Mouse (Mus musculus): ENCODE data around the gene Dars2. TPM values are rescaled to one million over a fixed set of nuclear protein-coding genes. Genes with fewer than 3 reads are reported as not detected.

Gene Dars2
- total RNA-seq (2022) = 10 to 100 TPM; 29.7 to 31.8 (median 31.0) TPM

DNA sequence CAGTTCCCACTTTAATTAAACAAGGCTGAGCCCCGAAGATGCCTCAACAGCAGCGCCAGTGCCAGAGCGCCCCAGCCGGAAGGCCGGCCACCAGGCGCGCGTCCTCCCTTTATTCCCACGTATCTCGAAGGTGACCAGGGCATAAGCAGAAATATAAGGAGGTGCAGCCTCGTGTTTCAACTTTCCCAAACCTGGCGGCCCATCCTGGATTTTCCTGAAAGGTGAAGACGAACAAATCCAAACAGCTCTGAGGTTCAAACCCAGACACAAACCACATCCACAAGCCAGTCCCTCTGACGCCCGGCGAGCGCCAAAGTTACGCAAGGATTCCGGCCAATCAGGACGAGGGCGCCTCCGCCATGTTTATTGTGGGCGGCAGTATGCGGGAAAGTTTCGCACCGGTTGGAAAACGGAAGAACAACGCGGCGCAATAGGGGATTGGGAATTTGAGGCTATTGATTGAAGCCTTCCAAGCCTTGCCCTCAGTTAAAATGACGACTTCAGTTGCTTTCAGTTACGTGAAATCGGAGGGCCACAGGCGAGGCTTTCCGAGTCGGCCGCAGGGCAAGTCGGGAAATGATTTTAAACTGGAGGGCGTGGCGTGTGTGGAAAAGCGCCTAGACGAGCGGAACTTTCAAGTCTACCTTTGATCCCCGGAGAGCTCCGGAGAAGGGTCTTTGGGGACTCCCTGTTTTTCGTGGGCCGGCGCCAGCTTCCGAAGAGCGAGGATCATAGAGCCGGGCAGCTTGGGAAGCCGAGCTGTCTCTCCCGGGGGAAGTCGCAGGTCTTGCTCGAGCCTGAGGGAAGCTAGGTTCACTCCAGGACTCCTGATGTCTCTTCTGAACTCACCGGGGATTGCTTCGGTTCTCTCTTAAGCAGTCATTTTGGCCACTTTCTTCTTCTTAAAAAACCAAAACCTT is at the start of gene Dars2, which contains the start of gene Cenpl:
Gene Dars2, minus strand, starts transcription at position 307 of the 920 bp plus-strand sequence.
Gene Cenpl, plus strand, starts transcription at position 362 of the 920 bp plus-strand sequence.
- peak; percentile 96 for DNase-seq

DNA sequence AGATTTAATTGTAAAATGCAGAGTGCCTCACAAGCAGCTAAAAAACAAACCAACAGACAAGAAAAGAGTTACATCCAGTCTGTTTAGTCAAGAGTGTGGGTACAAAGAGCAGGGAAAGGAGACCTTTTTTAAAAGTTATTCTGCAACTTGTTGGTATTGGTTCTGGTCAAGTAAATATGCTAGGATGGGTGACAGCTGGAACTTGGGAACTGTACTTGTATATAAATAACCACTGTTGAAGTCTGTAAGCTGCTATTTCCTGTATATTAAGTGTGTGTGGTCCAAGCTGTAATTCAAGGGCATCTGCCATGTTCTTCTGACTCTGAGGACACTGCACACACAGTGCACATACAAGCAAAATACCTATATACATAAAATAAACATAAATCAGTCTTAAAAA is 44.1 kb upstream of the Dars2 start:
- no peak for DNase-seq

DNA sequence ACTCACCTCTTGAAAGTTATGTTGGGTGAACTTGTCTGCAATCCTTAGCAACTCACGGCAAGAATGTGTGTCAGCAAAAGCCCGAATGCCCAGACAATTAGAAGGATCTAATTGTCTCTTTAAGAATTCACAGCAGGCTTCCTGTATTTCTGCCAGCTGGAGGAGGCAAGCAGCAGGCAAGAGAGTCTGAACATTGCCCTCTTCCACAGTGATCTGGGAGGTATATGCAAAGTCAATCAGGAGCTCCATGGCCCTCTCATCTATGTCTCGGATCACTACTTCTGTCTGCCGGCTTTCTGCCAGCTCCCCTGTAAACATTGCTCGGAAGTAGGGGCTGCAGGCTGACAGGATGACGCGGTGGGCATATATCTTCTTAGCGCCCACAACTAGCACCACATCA is 38.8 kb upstream of the Dars2 start:
- no peak for DNase-seq

DNA sequence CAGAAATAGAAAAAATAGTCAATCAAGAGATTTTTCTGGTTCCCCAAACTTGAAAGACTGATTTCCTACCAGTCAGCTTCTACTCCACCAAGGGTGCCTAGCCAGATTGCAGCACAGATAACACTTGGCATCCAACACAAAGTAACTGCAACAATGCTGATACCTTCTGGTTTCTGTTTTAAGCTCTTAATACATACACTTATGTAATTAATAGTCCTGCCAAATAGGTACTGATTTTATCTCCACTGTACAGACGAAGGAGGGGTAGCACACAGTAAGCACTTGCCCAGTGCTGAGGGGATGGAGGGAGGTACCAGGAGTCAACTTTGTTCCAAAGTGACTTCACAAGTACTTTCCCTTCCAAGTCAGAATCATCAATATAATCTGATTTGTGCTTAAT is 33.4 kb upstream of the Dars2 start:
- DNase-seq = no peak

DNA sequence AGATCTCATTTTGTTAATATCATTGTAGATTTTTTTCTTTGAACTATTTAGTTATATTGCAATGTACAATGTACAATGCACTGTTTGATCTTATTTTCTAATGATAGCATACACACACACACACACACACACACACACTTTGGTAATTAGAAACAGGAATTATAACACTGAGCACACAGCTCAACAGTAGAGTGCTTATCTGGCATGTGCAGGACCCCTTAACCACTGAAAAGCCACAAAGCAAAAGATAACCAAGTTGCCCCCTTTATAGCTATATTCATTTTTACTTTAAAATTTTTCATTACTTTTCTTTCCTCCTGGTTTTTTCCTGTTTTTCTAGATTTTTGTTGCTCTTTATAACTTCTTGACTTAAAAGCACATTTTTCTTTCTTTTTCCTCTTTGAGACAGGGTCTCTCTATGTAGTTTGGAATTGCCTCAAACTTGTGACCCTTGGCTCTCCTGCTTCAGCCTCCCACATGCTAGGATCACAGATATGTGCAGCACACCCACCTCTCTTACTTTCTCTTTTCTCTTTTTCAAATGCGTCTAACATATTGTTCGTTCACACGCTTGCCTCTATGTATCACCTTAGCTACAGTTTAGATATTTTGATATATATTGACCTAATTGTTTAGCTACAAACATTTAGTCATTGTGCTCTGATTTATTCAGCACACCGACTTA is 29.4 kb upstream of the Dars2 start:
- DNase-seq = no peak

DNA sequence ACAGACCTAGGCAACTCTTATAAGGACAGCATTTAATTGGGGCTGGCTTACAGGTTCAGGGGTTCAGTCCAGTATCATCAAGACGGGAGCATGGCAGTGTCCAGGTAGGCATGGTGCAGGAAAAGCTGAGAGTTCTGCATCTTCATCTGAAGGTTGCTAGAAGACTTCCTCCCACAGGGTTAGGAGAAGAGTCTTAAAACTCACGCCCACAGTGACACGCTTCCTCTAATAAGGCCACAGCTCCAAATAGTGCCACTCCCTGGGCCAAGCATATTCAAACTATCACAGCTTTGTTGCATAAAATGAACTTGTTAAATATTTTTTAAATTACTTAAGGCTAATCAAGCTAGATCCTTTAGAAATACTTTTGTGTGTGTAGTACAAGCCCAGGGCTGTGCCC is 6.8 kb upstream of the Dars2 start:
- no peak for DNase-seq

DNA sequence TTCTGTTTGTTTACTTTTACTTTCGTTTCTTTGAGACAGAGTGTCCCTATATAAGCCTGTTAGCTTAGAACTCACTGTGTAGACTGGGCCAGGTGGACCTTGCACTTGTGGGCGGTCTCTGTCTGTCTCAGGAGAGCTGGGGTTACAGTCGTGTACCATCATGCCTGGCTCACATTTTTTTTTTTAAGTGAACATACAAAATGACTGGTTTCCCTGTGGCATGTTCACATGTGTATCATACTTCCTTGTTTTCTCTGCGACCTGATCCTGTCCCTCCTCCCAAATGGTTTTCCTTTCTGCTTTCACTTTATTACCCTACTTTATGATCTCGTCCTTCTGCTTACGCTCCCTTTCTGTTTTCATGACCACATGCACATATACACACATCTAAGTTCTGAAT is 5.8 kb upstream of the Dars2 start:
- no peak for DNase-seq

DNA sequence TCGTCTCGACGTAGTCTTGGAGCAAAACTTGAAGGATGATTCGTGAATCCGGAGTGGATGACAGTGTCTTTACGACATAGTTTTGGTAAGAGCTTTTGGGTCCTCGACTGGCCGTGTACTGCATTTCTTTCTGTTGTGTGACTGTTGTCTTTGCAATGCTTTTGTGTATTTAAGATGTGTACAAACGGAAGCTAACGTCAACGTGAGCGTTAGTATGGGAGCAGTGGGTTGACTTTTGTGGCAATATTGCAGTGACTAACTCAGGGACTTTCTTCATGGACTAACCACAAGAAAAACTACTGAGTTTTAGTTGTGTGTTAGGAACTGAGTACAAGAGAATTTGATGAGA is 788 bp upstream of the Dars2 start:
- no peak for DNase-seq

DNA sequence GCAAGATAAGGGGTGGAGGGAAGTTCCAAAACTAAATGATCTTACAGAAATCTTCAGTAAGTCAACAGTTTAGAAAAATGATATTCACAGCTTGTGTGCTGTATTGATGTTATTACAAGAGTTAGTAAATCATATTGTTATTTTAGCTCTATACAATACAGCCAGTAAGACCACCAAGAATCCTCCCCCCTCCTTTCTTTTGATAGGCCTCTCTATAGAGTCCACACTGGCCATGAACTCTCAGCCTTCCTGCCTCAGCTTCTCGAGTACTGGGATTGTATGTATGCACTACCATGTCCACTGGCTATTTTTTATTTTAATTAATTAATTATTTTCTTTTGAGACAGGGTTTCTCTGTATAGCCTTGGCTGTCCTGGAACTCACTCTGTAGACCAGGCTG is 7.1 kb downstream of the Dars2 start:
- no peak for DNase-seq

DNA sequence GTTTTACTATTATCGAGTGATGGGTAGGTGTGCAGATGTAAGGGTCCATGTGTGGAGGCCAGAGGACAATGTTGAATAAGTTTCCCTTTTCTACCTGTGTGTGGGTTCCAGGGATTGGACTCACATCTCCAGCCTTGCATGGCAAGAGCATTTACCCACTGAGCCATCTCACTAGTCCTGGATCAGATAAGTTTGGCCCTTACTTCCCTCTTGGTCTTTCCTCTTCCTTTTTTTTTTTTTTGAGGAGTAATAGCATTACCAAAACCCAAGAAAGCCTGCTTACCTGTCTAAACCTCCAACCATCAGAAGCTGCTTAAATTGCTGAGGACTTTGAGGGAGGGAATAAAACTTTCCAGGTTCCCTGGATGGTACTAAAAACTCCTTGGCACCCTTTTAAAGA is 13.3 kb downstream of the Dars2 start:
- DNase-seq = no peak

DNA sequence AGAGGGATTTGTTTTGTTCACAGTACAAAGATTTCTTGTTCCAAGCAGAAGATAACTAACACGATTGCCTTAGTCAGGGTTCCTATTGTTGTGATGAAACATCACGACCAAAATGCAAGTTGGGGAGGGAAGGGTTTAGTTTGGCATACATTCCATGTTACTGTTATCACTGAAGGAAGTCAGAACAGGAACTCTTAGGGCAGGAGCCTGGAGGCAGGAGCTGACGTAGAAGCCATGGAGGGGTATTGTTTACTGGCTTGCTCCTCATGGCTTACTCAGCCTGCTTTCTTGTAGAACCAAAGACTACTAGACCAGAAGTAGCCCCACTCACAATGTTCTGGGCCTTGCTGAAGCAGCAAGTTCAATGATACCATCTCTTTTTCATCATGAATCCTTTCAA is 23.5 kb downstream of the Dars2 start:
- no peak for DNase-seq

DNA sequence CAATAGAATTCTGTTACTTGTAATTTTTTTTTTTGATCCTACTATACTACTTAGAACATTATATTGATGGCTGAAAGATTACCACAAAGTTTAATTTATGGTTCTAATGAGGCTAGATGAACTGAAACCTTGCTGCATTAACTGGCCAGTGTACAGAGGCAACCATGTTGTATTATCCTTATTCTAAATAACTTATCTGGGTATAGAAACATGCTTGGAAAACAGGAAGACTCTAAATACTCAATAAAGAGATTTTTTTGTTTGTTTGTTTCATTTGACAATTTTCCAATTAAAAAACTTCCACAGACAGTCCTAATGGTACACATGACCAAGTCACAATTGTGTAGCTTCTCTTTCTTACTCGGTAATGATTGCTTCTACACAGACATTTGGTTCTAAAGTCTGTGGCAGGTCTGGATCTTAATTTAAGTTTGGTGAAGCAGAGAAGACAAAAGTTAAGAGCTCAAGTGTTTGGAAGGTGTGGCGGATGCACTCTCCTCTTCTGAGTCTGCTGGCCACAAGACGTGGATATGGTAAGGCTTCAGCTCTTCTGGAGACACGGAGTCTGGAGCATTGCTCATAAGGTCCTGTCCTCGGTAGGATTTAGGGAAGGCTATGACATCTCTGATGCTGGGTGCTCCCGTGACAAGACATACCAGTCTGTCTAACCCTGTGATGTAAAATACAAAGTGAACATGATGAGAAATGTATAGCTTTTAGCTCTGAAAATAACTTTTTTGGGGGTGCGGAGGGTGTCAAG is 29.0 kb downstream of the Dars2 start:
- DNase-seq = no peak

DNA sequence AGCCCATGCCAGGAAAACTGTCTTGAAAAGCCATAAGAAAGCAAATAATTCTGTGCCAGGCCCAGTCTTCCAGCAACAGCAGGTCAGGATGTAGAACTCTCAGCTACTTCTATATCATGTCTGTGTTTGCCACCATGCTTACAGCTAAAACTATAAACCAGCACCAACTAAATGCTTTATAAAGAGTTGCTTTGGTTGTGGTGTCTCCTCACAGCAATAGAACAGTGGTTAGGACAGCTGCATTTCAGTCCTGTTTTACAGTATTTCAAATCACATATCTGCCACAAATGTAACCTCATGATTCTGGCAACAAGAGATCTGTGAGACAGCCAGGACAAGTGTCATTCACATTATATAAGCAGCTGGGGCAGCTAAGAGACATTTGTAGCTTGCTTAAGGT is 29.6 kb downstream of the Dars2 start:
- no peak for DNase-seq

DNA sequence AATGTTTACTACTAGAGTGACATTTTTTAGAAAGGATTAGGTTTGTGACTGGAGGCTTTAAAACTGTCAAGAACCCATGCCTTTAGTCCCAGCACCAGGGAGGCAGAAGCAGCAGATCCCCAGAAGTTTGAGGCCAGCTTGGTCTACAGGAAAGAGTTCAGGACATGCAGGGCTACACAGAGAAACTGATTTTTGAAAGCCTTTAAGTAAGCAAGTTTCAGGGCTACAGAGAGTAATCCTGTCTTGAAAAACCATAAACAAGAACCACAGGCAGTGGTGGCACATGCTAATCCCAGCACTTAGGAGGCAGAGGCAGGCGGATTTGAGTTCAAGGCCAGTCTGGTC is 30.1 kb downstream of the Dars2 start:
- DNase-seq = no peak

DNA sequence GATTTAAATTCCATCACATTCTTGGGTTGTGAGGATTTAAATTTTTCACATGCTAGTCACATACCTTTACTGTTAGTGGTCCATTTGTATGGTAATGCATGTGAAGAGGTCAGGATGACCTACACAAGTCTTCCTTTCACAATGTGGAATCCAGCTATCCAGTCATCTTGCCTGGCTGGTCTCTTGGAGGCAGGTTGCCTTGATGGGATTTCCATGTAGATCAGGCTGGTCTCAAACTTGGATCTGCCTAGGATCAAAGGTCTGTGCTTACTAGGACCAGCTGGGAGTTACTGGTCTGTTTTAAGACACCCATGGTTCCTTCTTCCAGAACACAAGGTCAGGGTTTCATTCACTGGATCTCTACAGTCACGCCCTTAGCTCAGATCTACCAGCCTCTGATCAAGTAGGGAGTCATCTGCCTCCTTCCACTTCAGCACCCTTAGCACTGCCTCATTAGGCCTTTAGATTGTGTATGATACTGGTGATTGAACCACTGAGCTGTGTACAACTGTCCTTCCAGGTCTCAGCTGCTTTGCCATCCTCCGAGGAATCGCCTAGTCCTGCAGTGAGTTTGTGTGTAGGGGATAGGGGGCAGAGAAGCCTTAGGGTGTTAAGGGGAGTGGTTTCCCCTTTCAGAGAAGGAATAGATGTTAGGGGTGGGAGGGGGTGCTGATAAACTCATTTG is 30.6 kb downstream of the Dars2 start:
- no peak for DNase-seq

DNA sequence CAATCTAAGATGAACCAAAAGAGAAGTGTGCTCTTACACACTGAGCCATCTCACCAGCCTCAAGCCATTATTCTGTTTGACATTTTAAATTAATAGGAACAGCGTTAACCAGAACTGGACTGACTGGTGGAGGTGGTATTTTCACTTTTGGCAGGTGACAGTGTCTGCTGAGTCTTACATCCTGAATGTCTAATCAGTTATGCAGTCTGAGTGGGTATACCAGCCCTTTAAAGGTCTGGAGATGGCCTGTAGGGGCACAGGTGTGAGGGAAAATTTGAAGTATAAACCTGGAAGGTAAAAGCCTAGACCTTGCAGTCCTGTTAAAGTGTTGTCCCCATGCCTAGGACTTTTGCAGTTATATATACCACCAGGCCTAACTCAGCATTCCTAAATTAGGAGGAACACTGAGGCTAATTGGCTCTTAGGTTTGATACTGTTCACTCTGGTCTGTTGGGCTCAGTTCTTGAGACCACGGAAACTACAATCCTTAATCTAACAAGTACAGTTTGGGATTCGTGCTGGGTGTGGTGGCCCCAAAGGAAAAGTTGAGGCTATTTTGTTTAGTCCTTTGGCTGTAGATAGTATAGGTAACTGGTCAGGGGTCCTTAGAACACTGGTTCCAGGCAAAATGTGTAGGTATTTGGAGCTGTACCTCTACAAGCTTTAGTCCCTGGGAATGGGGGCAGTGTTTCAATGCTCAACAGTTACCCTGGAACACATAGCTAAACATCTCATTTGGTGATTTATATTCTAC is 31.3 kb downstream of the Dars2 start:
- no peak for DNase-seq

DNA sequence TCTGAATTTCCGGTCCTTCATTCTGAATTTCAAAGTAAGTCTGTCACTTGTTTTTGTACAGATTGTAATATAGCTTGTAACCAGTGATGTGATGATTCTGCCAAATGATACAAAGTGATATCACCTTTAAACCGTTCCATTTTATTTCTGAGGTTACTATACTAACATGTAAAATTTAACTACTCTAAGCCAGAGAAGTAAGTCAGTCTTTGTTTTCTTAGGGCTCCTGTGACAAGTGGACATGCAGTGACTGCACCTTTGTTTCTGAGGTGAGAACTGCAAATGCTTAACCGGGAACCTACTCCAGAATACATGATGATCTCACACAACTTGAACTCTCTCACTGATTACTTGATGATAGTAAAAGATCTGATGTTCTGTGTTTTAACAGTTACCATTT is 32.5 kb downstream of the Dars2 start:
- DNase-seq = no peak

DNA sequence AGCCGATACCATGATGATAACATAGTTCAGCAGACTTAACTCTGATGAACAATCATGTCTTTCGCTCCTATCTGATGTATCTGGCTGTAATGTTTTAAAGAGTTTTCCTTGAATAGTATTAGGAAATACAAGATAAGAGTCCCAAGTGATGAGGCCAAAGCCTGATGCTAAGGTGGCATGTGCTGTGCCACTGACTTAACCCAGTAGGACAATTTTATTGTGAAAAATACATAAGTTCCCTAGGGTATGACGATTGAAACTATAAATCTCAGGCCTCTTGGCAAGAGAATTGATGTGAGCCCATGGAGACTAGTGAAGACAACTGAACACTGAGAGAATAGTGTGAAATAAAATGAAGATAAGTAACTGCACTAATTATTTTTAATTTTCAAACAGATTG is 32.9 kb downstream of the Dars2 start:
- DNase-seq = no peak

DNA sequence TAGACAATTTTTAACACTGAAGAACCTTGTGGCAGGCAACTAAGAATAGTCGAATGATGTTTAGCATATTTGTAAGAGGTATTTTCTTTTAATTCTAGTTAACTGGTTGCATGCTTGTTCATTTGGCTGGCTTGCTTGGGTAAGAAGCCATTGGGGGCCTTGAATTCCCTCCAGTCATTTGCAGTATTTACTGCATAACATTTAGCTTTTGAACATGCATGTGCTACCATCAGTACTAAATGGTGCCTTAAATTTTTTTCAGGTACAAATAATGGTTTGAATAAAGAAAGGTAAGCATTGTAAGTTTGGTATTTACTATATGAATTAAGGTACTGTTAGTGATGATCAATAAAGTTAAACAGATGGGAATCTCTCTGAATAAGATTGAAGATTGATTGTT is 33.4 kb downstream of the Dars2 start:
- no peak for DNase-seq

DNA sequence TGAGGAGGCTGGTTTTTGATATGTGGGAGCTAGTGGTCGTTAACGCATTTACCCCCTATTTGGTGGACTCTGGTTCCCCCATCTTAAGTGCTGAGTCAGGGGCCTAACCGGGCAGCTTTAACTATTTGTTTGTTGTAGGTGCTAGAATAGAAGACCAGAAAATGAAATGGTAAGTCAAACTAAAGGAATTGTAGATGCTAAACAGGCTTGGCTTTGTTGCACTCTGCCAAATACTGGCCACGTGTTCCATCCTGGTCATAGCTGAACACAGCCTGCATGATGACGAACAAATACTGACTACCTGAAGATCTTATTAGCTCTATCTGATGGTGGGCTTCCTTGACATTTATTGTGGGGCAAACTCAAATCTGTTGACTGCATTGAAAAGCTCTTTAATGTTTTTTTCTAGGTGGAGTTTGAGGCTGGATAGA is 34.0 kb downstream of the Dars2 start:
- no peak for DNase-seq

DNA sequence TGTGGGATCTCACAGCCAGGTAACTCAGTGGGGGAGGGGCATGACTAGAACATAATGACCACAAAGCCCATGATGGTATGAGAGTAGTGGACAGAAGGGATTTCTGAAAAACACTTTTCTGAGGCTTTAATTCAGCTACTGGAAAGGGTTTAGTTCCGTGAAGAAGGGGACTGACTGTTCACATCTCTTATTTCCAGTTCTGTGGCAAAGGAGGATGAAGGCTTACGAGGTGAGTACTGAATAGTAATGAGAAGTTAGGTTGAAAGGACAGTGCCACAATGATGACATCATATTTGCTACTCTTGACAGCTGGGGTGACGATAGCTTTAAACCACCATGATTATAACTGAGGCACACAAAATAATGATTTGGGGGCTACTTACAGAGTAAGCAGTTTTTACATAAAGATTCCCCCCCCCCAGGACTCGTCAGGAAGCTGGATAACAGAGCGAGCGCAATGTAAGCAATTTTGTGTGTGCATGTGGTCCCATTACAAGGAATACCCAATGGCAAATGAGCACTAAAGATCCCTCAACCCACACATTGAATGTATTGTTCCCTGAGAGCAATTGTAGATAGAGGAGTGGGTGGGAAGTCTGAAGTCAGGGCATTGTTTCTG is 34.6 kb downstream of the Dars2 start:
- DNase-seq = no peak
